Mouse (Mus musculus): ENCODE measurements around the gene Camk2b. TPM values are rescaled to one million over a fixed set of nuclear protein-coding genes. Genes with fewer than 3 reads are reported as not detected.

Gene Camk2b
- polyA plus RNA-seq, 1 experiment = 6.2 TPM

GRCm38 (mm10) chr11:6033801-6034200, 32.4 kb downstream of the Camk2b start:
- H3K4me1 ChIP-seq (ENCODE audit: control insufficient read depth, insufficient read depth, low read length) = no peaks in the 10 kb centered on the region
- 67% methylated on average over 5 of the region's 5 CpGs for WGBS
- peak; percentile 37 for DNase-seq
- no peak overlapping the region for H3K27ac ChIP-seq (ENCODE audit: insufficient read depth, low read depth, low read length)
- no peaks in the 10 kb centered on the region for H3K27me3 ChIP-seq (replicated peaks; ENCODE audit: control insufficient read depth, insufficient read depth, low read length)
- no peak overlapping the region for H3K4me3 ChIP-seq (ENCODE audit: insufficient read depth, low read depth, low read length)
- H3K36me3 ChIP-seq (ENCODE audit: control insufficient read depth, insufficient read depth, low read length) = no peaks in the 10 kb centered on the region
- no peak for TF ChIP-seq POLR2A (IDR thresholded peaks at IDR 0.05; ENCODE audit: low read depth, low read length)
- TF ChIP-seq CTCF (conservative IDR thresholded peaks at IDR 0.05; ENCODE audit: insufficient read depth, insufficient read length, low read depth, low read length) = no peak

DNA sequence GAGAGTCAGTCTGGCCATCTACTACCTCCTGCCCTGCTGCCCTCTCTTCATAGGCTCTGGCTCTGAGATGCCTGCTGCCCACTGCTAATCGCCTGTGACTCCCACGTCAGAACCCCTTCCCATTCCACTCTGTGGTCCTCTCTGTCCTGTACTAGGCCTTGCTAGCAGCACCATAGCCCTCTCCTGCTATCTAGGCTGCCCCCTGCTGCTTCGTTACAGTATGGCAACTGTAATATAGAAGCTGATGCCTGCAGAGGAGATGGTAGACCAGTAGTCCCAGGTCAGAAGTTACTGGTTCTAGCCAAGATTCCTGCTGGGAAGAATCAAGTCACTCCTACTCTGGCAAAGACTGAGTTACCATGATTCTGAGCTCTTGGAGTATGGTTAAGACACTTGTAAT, 33.0 kb downstream of the Camk2b start:
- no peaks in the 10 kb centered on the region for H3K4me1 ChIP-seq (ENCODE audit: control insufficient read depth, insufficient read depth, low read length)
- no peaks in the 10 kb centered on the region for H3K36me3 ChIP-seq (ENCODE audit: control insufficient read depth, insufficient read depth, low read length)
- peak; percentile 56 for DNase-seq
- no peak overlapping the region for H3K4me3 ChIP-seq (ENCODE audit: insufficient read depth, low read depth, low read length)
- TF ChIP-seq POLR2A (IDR thresholded peaks at IDR 0.05; ENCODE audit: low read depth, low read length) = no peak
- peak; percentile 82 for TF ChIP-seq CTCF (conservative IDR thresholded peaks at IDR 0.05; ENCODE audit: insufficient read depth, insufficient read length, low read depth, low read length)
- WGBS = 76% methylated on average over 3 of the region's 3 CpGs
- H3K27me3 ChIP-seq (replicated peaks; ENCODE audit: control insufficient read depth, insufficient read depth, low read length) = no peaks in the 10 kb centered on the region
- H3K27ac ChIP-seq (ENCODE audit: insufficient read depth, low read depth, low read length) = no peak overlapping the region

GRCm38 (mm10) chr11:6030650-6031049, 35.5 kb downstream of the Camk2b start:
- DNase-seq = no peak

GRCm38 (mm10) chr11:6029790-6030189, 36.4 kb downstream of the Camk2b start:
- H3K4me3 ChIP-seq (ENCODE audit: insufficient read depth, low read depth, low read length) = no peak overlapping the region
- 78% methylated on average over 3 of the region's 3 CpGs for WGBS
- H3K27ac ChIP-seq (ENCODE audit: insufficient read depth, low read depth, low read length) = no peak overlapping the region
- H3K4me1 ChIP-seq (ENCODE audit: control insufficient read depth, insufficient read depth, low read length) = no peaks in the 10 kb centered on the region
- H3K27me3 ChIP-seq (replicated peaks; ENCODE audit: control insufficient read depth, insufficient read depth, low read length) = no peaks in the 10 kb centered on the region
- no peak for DNase-seq
- TF ChIP-seq CTCF (conservative IDR thresholded peaks at IDR 0.05; ENCODE audit: insufficient read depth, insufficient read length, low read depth, low read length) (no peak), POLR2A (IDR thresholded peaks at IDR 0.05; ENCODE audit: low read depth, low read length) (no peak)
- no peaks in the 10 kb centered on the region for H3K36me3 ChIP-seq (ENCODE audit: control insufficient read depth, insufficient read depth, low read length)

More at GRCm38 (mm10) chr11:6030650-6031049, 35.5 kb downstream of the Camk2b start:
- H3K27me3 ChIP-seq (replicated peaks; ENCODE audit: control insufficient read depth, insufficient read depth, low read length) = no peaks in the 10 kb centered on the region
- H3K4me3 ChIP-seq (ENCODE audit: insufficient read depth, low read depth, low read length) = no peak overlapping the region
- no peak overlapping the region for H3K27ac ChIP-seq (ENCODE audit: insufficient read depth, low read depth, low read length)
- no peaks in the 10 kb centered on the region for H3K4me1 ChIP-seq (ENCODE audit: control insufficient read depth, insufficient read depth, low read length)
- TF ChIP-seq CTCF (conservative IDR thresholded peaks at IDR 0.05; ENCODE audit: insufficient read depth, insufficient read length, low read depth, low read length) (no peak), POLR2A (IDR thresholded peaks at IDR 0.05; ENCODE audit: low read depth, low read length) (no peak)
- no peaks in the 10 kb centered on the region for H3K36me3 ChIP-seq (ENCODE audit: control insufficient read depth, insufficient read depth, low read length)
- WGBS = 81% methylated on average over 6 of the region's 6 CpGs

GRCm38 (mm10) chr11:6028911-6029310, 37.3 kb downstream of the Camk2b start:
- Histone ChIP-seq H3K4me3 (ENCODE audit: insufficient read depth, low read depth, low read length) (no peak overlapping the region), H3K27me3 (replicated peaks; ENCODE audit: control insufficient read depth, insufficient read depth, low read length) (no peaks in the 10 kb centered on the region), H3K36me3 (ENCODE audit: control insufficient read depth, insufficient read depth, low read length) (no peaks in the 10 kb centered on the region), H3K27ac (ENCODE audit: insufficient read depth, low read depth, low read length) (no peak overlapping the region), H3K4me1 (ENCODE audit: control insufficient read depth, insufficient read depth, low read length) (no peaks in the 10 kb centered on the region)
- WGBS = 68% methylated on average over 7 of the region's 7 CpGs
- DNase-seq = no peak
- TF ChIP-seq CTCF (conservative IDR thresholded peaks at IDR 0.05; ENCODE audit: insufficient read depth, insufficient read length, low read depth, low read length) (no peak), POLR2A (IDR thresholded peaks at IDR 0.05; ENCODE audit: low read depth, low read length) (no peak)

DNA sequence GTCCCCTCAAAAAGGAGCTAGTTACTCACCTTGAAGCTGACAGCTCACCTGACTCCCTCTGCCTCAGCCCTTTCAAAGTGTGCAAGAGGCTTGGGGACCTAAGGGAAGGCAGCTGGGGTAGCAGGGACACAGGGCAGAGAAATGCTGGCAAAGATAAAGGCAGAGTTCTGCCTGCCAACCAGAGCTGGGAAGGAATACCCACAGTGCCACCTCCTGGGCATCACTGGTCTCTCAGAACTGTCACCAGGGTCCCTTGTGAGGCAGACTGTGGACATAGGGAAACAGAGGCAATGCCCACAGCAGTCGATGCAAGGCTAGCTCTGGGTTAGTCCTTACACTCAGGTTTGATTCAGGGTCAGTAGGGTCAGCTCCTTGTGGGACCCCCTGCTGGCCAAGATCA, 39.8 kb downstream of the Camk2b start:
- H3K36me3 ChIP-seq (ENCODE audit: control insufficient read depth, insufficient read depth, low read length) = no peaks in the 10 kb centered on the region
- TF ChIP-seq CTCF (conservative IDR thresholded peaks at IDR 0.05; ENCODE audit: insufficient read depth, insufficient read length, low read depth, low read length) (peak; percentile 89), POLR2A (IDR thresholded peaks at IDR 0.05; ENCODE audit: low read depth, low read length) (no peak)
- no peak overlapping the region for H3K4me3 ChIP-seq (ENCODE audit: insufficient read depth, low read depth, low read length)
- DNase-seq = peak; percentile 51
- no peak overlapping the region for H3K27ac ChIP-seq (ENCODE audit: insufficient read depth, low read depth, low read length)
- no peaks in the 10 kb centered on the region for H3K27me3 ChIP-seq (replicated peaks; ENCODE audit: control insufficient read depth, insufficient read depth, low read length)
- WGBS = 88% methylated on average over 1 of the region's 1 CpGs
- H3K4me1 ChIP-seq (ENCODE audit: control insufficient read depth, insufficient read depth, low read length) = no peaks in the 10 kb centered on the region

DNA sequence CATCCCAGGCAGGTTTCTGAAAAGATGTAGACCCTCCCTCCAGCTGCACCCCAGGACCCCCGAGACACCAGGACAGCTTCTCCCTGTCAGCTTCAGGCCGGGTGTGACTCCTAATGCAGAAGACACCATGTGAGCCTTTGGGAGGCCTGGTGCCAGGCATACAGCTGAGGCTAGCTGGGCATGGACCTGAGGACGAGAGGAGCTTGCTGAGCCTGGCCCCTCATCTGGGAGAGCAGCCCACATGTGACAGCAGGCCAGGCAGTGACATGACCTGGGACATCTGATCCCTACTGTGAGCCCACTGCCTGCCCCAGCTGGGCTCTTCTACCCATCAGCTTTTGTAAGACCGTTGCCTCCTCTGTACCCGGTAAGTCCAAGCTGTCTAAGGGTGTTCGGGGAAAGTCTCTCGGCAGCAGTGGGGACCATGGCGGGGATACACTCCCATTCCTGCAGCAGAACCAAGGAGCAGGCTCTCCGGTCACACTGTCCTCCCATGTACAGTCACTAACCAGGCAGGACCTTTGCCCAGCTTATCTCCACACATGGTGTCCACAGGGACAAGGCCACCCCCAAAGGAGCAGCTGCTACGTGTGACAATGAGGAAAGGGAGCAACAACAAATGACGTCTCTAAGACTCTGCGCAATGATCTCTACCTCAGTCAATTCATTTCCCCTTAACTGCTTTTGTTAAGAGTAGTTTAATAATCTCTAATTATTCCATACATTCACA, 41.1 kb downstream of the Camk2b start:
- 85% methylated on average over 12 of the region's 12 CpGs for WGBS
- no peak overlapping the region for H3K27ac ChIP-seq (ENCODE audit: insufficient read depth, low read depth, low read length)

More for the DNA sequence above, 41.1 kb downstream of the Camk2b start:
- Histone ChIP-seq H3K4me1 (ENCODE audit: control insufficient read depth, insufficient read depth, low read length) (no peaks in the 10 kb centered on the region), H3K4me3 (ENCODE audit: insufficient read depth, low read depth, low read length) (no peak overlapping the region), H3K27me3 (replicated peaks; ENCODE audit: control insufficient read depth, insufficient read depth, low read length) (no peaks in the 10 kb centered on the region), H3K36me3 (ENCODE audit: control insufficient read depth, insufficient read depth, low read length) (no peaks in the 10 kb centered on the region)
- no peak for TF ChIP-seq CTCF (conservative IDR thresholded peaks at IDR 0.05; ENCODE audit: insufficient read depth, insufficient read length, low read depth, low read length)
- TF ChIP-seq POLR2A (IDR thresholded peaks at IDR 0.05; ENCODE audit: low read depth, low read length) = no peak
- no peak for DNase-seq
